Mouse (Mus musculus) embryo, embryonic 11 days (tissue): Measurements from ENCODE around the gene Fpr-rs7.

Experiments
- DNase-seq: peaks from one replicate; pipeline ENCODE4 v3.0.0-alpha.2; 2015

The Fpr-rs7 gene

DNA sequence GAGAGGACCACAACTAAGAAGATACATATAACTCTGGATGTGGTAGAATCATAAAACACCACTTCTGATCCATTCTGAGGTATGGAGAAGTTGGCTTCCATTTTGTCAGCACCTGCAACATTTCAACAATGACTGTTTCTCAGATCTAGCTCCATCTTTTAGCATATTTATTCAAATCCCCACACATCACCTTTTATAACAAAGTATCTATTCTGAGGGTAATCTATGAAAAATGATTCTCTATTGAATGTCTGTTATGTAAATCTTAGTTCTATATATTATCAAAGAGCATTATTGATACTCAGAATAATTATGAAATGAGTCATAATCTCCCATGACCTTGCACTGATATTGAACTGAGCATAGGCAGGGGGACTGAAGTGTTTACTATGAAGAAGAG lies at the start of gene Fpr-rs7:
Fpr-rs7 (minus strand) TSS at position 101 of the 400 bp plus-strand sequence.
- no peak for DNase-seq

GRCm38 (mm10) chr17:20074090-20074489 lies 39.9 kb downstream of the Fpr-rs7 start:
- no peak for DNase-seq

DNA sequence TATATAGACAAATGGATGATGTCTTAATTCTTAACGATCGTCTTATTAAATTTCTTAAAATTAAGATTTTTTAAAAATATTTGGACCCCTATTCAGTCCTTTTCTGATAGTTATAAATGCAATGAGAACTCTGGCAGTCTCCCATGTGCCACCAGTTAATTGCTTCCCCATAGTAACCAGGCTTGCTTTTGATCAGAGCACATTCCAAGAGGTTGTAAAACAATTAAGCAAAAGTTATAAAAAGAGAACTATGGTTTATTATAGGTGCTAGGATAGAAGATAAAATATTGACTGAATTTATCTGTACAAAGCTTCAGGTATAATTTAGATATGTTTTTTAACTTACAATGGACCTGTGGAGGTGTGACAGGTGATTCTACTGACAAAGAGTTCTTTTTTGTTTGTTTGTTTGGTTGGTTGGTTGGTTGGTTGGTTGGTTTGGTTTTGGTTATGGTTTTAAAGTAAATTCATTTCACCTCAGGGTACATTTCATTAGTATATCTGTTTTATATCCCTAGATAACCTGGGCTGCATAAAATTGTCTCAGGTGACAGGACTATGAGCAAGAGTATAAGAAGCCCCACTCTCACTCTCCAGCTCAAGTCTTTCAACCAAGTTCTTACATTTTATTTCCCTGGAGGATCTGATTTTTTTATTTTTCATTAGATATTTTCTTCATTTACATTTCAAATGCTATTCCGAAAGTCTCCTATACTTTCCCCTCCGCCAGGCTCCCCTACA lies 42.2 kb downstream of the Fpr-rs7 start:
- DNase-seq = no peak
